ENCODE assay signal across 2 mouse cellular contexts in the genomic region with DNA sequence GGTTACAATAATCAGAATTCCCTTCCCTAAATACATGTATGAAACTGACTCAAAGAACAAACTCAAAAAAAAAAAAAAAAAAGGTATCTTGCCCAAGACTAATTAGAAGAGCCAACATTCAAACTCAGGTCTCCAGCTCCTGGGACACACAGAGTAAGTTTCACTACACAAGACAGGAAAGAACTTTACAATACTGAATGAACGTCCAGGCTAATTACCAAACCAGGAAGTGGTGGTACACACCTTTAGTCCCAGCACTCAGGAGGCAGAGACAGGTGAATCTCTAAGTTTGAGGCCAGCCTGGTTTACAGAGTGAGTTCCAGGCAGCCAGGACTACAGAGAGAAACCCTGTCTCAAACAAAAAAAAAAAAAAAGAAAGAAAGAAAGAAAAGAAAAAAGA.
TF ChIP-seq lines count a peak whose summit lies in the region.

No protein-coding gene starts in this region.

TF ChIP-seq in CH12.LX, 34 proteins besides CTCF, POLR2A, EP300 and RAD21:
- TF ChIP-seq UBTF (IDR thresholded peaks at IDR 0.05; ENCODE audit: low read depth, low read length) (no peak), TBP (conservative IDR thresholded peaks at IDR 0.05; ENCODE audit: low read depth, low read length) (no peak), USF1 (IDR thresholded peaks at IDR 0.05; ENCODE audit: low read depth, low read length) (no peak), MEF2A (IDR thresholded peaks at IDR 0.05; ENCODE audit: borderline replicate concordance, low read depth, low read length) (no peak), USF2 (conservative IDR thresholded peaks at IDR 0.05; ENCODE audit: low read depth, low read length) (no peak), SIN3A (IDR thresholded peaks at IDR 0.05; ENCODE audit: low read length) (no peak), ZNF384 (IDR thresholded peaks at IDR 0.05; ENCODE audit: low read depth, low read length) (peak; percentile 49; the same call in 1 of the 2 replicates), CHD1 (IDR thresholded peaks at IDR 0.05; ENCODE audit: low read depth, low read length) (no peak), IRF4 (IDR thresholded peaks at IDR 0.05; ENCODE audit: low read depth, low read length) (no peak), KAT2A (IDR thresholded peaks at IDR 0.05; ENCODE audit: insufficient replicate concordance, low read length) (no peak), MAZ (IDR thresholded peaks at IDR 0.05; ENCODE audit: low read depth, low read length) (no peak), ELF1 (IDR thresholded peaks at IDR 0.05; ENCODE audit: low read depth, low read length) (peak; percentile 61), ZC3H11A (IDR thresholded peaks at IDR 0.05; ENCODE audit: low read depth, low read length) (no peak), TCF12 (IDR thresholded peaks at IDR 0.05; ENCODE audit: low read depth, low read length) (no peak), POLR2AphosphoS2 (IDR thresholded peaks at IDR 0.05; ENCODE audit: low read depth, low read length) (no peak), JUND (conservative IDR thresholded peaks at IDR 0.05; ENCODE audit: low read depth, low read length) (no peak), NRF1 (IDR thresholded peaks at IDR 0.05; ENCODE audit: low read depth, low read length) (no peak)

TF ChIP-seq in MEL, 35 proteins besides CTCF, POLR2A, EP300 and RAD21:
- TF ChIP-seq USF2 (IDR thresholded peaks at IDR 0.05; ENCODE audit: borderline replicate concordance in 1 of 2, insufficient read depth in 1 of 2, low read depth in 1 of 2, low read length in 2 of 2): no peak
- TF ChIP-seq ZNF384 (IDR thresholded peaks at IDR 0.05; ENCODE audit: low read depth, low read length): peak; percentile 58
- TF ChIP-seq TCF12 (IDR thresholded peaks at IDR 0.05; ENCODE audit: low read depth, low read length): no peak
- 0 out of 2 replicates have a peak, but pooled peaks have one; percentile 20 for TF ChIP-seq ELF1 (IDR thresholded peaks at IDR 0.05; ENCODE audit: low read depth, low read length)
- no peak for TF ChIP-seq TBP (IDR thresholded peaks at IDR 0.05; ENCODE audit: low read depth, low read length)
- TF ChIP-seq HCFC1 (IDR thresholded peaks at IDR 0.05; ENCODE audit: low read depth, low read length): no peak
- no peak for TF ChIP-seq SMC3 (IDR thresholded peaks at IDR 0.05; ENCODE audit: low read depth, low read length)
